Mouse (Mus musculus) kidney, postnatal 25 days (tissue): Measurements from ENCODE around the gene Foxs1.

Experiments used
- DNase-seq, 2 experiments: peaks; one replicate each; pipeline ENCODE4 v3.0.0; 2021; ENCODE audit warnings: mixed read lengths in 2 of 2

Foxs1 gene

DNA sequence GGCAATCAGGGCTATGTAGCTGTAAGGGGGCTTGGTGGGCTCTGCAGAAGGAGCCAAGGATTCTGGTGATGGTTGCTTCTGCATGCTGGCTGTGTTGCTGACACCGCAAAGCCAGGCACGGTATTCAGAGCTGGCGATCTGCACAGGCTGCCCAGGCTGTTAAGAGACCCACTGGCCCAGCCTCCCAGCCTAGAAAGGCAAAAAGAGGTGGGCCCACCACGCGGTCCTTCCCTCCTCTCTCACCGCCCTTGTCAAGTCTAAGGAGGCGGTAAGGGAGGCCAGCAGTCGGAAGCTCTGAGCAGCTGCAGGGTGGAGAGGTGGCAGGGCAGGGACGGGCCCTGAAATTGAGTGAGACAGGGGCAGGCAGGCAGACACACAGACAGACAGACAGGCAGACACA is at the start of gene Foxs1:
Gene Foxs1, minus strand, starts transcription at position 161 of the 400 bp plus-strand sequence.
- DNase-seq = peak; percentile 58 to 66

DNA sequence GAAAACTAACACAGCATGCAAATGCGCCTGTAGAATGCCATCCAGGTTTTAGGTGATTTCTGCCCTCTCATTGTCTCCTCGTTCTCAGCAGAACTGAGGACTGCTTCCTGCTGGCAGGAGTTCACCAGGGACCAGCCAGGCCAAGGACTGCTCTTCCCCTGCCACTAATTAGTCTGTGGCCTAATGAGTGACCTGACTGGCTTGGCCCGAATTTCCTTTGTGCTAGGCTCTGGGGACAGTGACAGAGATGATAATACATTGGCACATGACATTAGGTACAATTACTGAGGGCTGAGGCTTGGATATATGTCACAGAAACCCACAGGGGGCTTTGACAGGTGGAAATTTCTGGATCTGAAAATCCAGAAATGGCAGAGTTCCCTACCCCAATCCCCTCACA is 44.0 kb upstream of the Foxs1 start:
- no peak for DNase-seq

- no peak for DNase-seq
These were observed 32.5 kb upstream of the Foxs1 start for GRCm38 (mm10) chr2:152965555-152965954.

DNA sequence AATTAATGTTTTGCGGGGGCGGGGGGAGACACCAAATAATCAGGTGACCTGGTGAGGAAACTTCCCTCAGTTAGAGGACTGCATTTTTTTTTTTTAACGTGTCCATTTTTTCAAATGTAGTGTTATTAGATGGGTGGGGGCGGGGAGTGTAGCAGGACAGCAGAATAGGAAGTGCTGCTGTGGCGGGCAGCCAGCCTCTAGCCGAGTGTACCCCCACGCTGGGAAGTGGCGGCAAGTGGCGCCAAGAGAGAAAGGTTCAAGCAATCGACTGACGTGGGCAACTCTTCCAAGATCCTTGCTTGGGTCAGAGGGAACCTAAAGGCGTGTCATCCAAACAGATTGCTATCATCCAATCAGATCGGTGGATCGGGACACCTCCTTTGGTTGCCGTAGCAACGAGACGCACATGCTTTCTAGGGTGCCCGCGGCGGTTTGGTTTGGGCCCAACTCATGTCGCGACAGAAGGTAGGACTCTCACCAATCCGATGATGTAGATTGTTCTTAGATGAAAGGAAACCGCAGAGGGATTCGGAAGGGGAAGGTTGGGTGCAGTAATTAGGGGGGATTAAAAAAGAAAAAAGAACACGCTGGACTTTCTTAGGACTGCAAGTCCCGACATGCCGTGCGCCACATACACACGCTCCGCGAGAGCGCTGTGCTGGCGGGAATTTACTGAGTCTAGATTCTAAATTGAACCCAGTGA is 29.2 kb upstream of the Foxs1 start, which contains the start of gene Ttll9:
Gene Ttll9, plus strand, starts transcription at position 395 of the 703 bp plus-strand sequence.
- peak; percentile 89 to 91 for DNase-seq

GRCm38 (mm10) chr2:152958116-152958515 is 25.1 kb upstream of the Foxs1 start:
- peak; percentile 67 to 78 for DNase-seq

GRCm38 (mm10) chr2:152951850-152952720 is 19.1 kb upstream of the Foxs1 start:
- DNase-seq = no peak

- peak; percentile 34 to 55 for DNase-seq
These were observed 18.2 kb upstream of the Foxs1 start, which contains the start of gene Dusp15 for GRCm38 (mm10) chr2:152951065-152951849. Gene Dusp15, minus strand, starts transcription at chr2:152951698.

DNA sequence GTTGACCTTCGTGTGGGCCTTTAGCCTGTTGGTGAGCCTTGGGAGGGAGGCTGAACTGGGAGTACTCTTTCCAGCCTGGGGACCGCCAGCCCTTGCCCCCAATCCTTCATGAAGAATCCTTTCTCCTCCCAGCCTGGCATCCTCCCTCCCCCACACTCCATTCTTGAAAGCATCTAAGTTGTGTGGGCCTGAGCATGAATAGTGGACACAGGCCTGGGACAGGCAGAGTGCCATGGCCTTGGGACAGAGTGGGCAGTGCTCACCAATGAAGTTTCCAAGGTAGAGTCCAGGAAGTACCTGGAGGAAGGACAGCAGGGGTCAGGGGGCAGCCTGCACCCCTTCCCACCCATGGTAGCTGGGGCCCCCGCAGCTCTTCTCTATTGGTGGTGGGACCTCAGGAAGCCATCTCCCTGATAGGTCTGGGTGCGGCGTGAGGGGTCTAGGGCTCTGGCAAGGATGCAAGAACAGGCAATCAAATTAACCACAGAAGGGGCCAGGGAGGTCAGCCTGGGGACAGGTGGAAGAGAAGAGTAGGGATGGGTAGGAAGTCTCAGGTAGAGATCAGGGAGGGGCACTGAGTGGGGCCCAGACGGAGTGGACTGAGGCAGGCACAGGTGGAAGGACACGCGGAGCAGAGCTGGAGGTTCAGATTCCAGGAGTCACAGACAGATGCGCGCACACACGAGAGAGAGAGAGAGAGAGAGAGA is 17.5 kb upstream of the Foxs1 start:
- peak in 1 of 2 experiments; percentile 38 for DNase-seq

- DNase-seq = no peak
These were observed 15.5 kb upstream of the Foxs1 start for GRCm38 (mm10) chr2:152948438-152949020.

GRCm38 (mm10) chr2:152947098-152947497 is 14.1 kb upstream of the Foxs1 start:
- no peak for DNase-seq

DNA sequence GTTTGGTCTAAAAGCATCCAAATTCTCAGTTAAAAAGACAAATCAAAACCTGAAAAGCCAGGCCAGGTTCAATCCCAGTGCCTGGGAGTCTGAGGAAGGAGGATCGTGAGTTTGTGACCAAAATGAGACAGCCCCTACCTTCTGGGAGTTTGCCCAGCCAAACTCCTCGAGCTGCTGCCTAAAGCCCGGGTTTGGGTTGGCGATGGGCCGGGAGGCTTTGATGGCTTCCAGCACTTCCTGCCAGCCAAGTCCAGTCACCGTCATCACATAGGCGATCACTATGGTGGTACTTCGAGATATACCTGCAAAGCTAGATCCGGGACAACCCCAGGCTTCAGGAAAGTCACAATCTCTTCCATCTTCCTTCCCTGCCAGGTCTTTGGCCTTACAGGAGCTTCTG is 11.0 kb upstream of the Foxs1 start:
- no peak for DNase-seq

GRCm38 (mm10) chr2:152943568-152943967 is 10.6 kb upstream of the Foxs1 start:
- DNase-seq = no peak

DNA sequence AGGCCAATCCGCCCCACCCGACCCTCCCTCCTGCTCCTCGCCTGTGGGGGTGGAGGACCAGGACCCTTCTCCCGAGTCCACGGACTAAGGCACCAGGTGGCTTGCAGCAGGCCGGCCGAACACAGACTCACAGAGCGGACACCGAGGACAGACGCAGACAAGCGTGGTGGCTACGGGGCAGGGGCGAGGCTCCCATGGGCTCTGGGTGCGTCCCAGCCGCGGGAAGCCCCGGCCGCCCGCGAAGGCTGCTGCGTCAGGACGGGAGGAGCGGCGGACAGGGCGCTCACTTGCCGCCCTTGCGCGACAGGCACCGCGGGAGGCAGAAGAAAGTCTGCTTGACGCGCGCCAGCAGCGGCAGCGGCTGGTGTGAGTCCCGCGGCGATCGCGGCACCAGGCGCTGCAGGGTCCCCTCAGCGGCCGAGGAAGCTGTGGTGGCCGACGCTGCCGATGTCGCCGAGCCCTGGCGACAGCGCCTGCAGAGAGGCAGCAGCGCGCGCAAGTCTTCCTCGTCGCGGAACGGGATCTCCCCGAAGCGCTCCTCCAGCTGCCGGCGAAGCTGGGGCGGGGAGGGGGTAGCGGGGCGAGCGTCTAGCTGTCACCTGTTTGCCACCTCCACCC is 10.0 kb upstream of the Foxs1 start:
- DNase-seq = no peak

- no peak for DNase-seq
These were observed 8.8 kb upstream of the Foxs1 start for GRCm38 (mm10) chr2:152941776-152942175.

DNA sequence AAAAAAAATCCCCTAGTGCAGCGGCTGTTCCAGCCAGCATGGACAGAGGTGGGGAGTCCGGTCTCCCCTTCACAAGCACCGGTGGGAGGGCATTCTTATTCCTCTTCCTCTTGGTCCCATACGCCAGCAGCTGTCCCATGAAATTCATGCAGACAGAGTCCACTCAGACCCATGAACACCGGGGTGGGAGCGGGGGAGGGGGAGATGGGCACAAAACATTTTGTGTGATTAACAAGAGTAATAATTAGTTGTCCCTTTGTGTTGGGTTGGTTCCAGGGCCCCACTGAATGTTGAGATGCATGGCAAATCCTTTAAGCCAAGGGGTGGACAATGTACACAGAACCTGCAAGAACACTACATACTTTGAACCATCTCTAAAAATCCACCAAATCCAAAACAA is 8.1 kb upstream of the Foxs1 start:
- no peak for DNase-seq

- DNase-seq = peak in 1 of 2 experiments; percentile 66
These were observed 6.8 kb upstream of the Foxs1 start for GRCm38 (mm10) chr2:152939846-152940245.

DNA sequence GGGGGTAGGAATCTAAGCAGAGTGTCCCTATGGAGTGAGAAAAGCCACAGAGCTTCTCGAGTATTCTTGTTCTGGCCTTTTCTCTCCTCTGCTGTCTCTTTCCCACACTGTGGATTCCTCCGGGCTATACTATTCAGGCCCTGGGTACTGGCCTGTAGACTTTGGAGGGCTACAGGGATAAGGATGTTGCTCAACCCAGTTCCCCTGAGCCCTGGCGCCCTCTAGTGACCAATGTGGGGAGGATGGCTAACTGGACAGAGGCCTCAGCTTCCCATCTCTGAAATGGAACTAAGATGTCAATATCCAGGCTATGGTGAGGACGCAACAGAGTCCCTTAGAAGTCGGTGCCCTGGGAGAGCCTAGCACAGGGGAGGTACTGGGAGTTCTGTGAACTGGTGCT is 606 bp upstream of the Foxs1 start:
- DNase-seq = peak; percentile 64 to 65

DNA sequence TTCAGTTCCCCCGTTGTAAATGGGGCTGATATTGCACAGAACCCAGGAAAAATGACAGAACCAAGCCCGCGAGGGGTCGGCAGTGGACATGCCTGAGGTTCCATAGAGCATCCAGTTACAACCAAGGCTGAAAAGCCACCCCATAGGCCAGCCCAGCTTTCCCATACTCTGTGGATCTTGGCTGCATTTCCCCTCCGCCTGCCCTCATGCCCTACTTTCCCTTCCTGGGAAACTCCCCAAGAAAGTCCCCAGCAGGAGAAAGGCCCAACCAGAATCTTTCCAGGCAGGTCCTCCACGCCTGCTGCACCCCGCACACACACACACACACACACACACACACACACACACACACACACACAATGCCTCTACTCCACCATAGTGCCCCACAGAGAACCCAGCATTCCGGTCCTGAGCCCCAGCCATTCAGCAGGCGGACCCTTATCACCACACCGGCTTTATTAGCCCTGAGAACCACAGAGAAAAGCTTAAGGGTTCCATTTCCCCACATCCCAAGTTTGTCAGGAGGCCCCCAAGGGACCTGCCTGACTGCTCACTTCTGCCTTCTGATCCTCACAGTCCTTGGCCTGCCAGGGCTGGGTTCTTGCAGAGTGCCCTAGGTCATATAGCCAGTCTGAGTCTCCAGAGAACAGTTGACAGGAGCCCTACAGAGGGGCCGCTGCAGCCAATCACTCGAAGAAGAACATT is 1.4 kb downstream of the Foxs1 start:
- no peak for DNase-seq

GRCm38 (mm10) chr2:152930276-152930675 is 2.7 kb downstream of the Foxs1 start:
- DNase-seq = peak; percentile 53 to 62

GRCm38 (mm10) chr2:152928988-152929370 is 4.0 kb downstream of the Foxs1 start:
- DNase-seq = no peak
